Mouse (Mus musculus) thymus, postnatal 14 days (tissue): Measurements from ENCODE around the gene Sh3d19.

Experiments
- DNase-seq: peaks from one replicate; pipeline ENCODE4 v3.0.0; 2021

Gene Sh3d19

DNA sequence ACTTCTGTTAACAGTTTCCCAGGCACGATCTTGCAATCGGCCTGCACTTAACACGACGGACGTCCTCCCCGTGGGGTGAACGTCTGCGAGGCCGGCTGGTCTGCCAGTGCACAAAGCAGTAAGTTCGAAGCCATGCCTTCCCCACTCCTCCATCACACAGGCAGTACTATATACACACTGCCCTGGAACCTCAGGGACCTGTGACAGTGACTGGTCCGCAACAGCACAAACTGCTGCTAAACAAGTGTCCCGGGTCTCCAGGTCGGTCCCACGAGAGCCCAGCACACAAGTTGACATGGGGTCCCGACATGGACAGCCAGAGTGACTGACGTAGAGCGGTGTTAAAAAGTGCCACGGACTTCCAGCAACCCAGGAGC, 171.0 kb downstream of the Sh3d19 start:
- no peak for DNase-seq

DNA sequence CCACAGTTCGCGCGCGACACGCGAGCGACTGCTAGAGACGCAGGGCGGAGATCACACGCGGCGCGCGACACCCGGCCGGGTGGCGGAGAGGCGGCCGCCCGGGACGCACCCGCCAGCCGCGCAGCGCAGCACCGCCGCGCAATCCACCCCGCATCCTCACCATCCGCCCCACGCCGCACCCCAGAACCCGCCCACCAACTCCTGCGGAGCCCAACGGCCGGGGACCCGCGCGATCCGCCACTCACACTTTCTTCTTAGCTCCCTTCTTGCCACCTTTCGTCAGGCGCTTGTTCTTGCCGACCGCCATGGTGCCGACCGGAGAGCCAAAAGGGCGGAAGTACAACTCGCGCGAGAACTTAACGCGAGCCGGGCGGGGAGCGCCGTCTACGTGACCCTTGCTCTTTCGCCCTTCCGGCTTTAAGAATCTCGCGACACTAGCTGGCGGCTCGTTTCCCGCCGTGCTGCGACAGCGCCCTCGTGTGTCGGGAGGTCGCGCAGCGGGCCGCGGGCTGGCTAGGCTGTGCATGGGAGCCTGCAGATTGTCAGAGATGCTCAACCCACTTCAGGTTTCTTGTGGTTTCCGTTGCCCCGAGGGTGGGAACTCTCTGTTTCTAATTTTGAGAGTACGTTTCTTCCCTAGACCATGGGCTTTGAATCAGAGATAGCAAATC, 171.5 kb downstream of the Sh3d19 start, which contains the start of gene Rps3a1:
Gene Rps3a1 (minus strand): TSS at position 440 of the 671 bp plus-strand sequence.
- peak; percentile 100 for DNase-seq

DNA sequence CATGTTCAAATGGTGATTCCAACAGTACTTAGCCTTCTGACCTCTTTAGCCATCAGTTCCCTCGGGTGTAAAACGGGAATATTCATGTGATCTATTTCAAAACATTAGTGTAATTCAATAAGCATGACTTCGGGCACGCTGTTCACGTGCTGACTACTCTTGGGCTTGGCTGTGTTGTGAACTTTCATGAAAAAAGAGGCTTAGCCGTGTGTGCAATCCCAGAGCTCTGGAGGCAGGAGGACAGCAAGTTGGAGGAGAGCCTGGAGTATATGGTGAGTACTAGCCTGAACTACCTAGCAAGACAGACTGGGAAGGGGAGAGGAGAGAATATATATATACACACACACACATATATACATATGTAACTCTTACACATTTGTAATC, 172.0 kb downstream of the Sh3d19 start:
- DNase-seq, result no peak

DNA sequence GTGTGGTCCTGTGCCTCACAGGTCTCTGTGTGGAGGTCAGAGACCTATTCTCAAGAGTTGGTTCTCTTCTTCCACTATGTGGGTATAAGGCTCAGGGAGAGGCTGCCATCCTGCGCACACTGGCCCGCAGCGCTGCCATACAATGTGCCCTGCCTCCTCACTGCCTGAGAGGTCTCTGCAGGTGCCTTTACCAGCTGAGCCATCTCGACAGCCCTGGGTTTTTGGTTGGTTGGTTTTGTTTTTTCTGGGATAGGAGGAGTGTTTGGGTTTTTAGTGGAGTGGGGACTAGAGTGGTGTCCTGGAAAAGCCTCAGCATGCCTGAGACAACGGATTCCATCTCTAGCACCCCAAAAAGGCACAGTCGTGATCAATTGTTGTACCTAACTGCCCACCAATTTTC, 172.4 kb downstream of the Sh3d19 start:
- DNase-seq, result peak; percentile 11

DNA sequence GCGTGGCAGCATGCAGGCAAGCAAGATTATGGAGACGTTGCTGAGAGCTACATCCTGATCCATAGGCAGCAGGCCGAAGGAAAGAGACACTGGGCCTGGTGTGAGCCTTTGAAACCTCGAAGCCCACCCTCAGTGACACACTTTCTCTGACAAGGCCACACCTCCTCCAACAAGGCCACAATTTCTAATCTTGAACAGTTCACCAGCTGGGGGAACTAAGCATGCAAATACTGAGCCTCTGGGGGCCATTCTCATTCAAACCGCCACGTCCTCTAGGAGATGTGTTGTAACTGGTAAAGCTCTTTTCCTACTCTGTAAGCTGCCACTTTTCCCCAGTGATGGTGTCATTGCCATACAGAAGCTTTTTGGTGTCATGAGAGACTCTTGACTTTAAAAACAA, 178.2 kb downstream of the Sh3d19 start:
- DNase-seq, result no peak

DNA sequence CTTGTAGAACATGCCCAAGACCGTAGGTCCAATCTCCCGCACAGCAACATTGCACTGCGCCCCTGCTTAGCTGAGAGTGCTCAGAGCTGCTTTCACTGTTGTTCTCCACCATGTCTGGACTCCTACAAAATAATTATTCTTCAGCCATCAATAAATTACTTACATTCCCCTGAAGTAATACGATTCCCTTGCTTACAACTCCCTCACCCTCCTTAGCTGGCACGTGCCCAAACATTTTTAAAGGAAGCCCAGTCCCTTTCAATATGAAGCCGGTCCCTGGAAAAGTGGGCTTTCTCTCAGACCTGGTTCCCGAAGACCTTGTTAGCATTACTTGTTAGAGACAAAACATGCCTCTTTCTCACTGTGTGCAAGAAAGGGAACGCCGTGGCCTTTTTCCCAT, 178.6 kb downstream of the Sh3d19 start:
- no peak for DNase-seq

DNA sequence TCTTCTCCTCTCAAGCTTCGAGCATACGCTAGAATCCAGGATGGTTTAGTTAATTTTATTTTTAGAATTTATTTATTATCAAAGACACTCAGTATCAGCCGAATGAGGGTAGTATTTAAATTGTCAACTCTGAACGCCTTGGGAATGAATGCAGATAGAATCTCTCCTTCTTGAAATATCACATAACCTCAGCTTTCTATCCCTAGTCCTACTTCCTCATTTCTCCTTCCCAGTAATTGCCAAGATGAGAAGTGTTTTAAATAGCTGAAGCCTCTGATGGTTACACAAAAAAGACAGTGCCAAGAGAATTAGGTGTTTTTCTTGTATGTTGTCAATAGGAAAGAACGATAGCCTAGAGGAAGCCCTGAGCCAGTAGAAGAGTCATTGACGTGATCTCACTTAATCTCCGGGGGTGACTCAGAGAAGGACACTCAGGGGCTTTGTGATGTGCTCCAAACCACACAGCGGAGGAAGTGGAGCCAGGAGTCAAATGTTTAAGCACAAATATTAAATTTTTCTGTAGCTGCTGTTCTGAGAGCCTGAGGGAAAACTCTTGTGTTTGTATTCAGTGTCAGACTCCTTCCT, 198.0 kb downstream of the Sh3d19 start:
- no peak for DNase-seq

DNA sequence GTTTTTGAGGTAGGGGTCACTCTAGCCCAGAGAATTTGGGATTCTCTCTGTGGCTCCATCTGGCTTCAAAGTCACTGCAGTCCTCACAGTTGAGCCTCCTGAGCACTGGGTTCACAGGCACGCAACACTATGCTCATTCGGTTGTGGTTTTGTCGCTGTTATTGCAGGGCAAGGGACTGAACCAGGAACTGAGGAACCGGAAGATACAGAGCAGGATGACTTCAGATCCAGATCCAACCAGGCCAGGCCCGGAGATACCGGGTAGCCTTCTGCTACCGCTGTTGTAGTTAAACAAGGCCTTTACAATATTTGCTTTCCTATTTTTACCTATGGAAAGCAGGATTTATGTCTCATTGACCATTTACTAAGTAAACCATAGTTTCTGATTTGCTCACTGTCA, 208.8 kb downstream of the Sh3d19 start:
- no peak for DNase-seq
